Mouse (Mus musculus) stomach, embryonic 16.5 days (tissue): ENCODE data around the gene Bpifb6. TPM values are rescaled to one million over a fixed set of nuclear protein-coding genes. Genes with fewer than 3 reads are reported as not detected.

Source experiments
- ATAC-seq: fragments of 200-750 bp; cut with Nextera tagmentation; 2 replicates; pipeline ENCODE4 v1.8.0; 2017; ENCODE audit warnings: moderate number of reproducible peaks, moderate TSS enrichment; ENCODE audit not compliant: insufficient read depth, low FRiP score
- H3K27ac ChIP-seq: fragments of 300-500 bp; sonication (generic); 2 replicates; pipeline ENCODE4 v1.5.1; 2014; ENCODE audit warnings: low read length
- H3K27me3 ChIP-seq: fragments of 300-500 bp; sonication (generic); 2 replicates; pipeline ENCODE4 v1.6.1; 2014; ENCODE audit warnings: low read length, control low read depth, mixed read lengths; ENCODE audit not compliant: control insufficient read depth, insufficient read depth
- H3K36me3 ChIP-seq: fragments of 300-500 bp; sonication (generic); 2 replicates; pipeline ENCODE4 v1.6.1; 2014; ENCODE audit warnings: low read length; ENCODE audit not compliant: control insufficient read depth, insufficient read depth
- H3K4me1 ChIP-seq: fragments of 300-500 bp; sonication (generic); 2 replicates; pipeline ENCODE4 v1.6.1; 2014; ENCODE audit warnings: low read length, control low read depth, mixed read lengths; ENCODE audit not compliant: control insufficient read depth, insufficient read depth
- H3K4me2 ChIP-seq: fragments of 300-500 bp; sonication (generic); 2 replicates; pipeline ENCODE4 v1.6.1; 2014; ENCODE audit warnings: low read depth, low read length, mixed read lengths
- H3K4me3 ChIP-seq: fragments of 300-500 bp; sonication (generic); replicated peaks from 2 replicates; pipeline ENCODE4 v1.5.1; 2014; ENCODE audit warnings: mild to moderate bottlenecking, low read length
- H3K9ac ChIP-seq: fragments of 300-500 bp; sonication (generic); 2 replicates; pipeline ENCODE4 v1.6.1; 2014; ENCODE audit warnings: low read length
- H3K9me3 ChIP-seq: fragments of 300-500 bp; sonication (generic); replicated peaks from 2 replicates; pipeline ENCODE4 v1.6.1; 2016; ENCODE audit warnings: low read length, control low read depth; ENCODE audit not compliant: control insufficient read depth
- WGBS: fragments of 180-500 bp; shearing (Covaris S2); extraction: QIAGEN DNeasy Blood & Tissue Kit; methylation state at CpG from one replicate; pipeline ENCODE4 v1.1.7; 2014; 5-methylcytosine and 5-hydroxymethylcytosine counted together
- polyA plus RNA-seq: library from polyadenylated mRNA; unstranded; fragments of >200 nt; fragmentation: Nextera tagmentation; extraction: Ambion mirVana; gene quantifications from 2 replicates; pipeline ENCODE4 v1.2.1, GENCODE M21; 2015

Gene Bpifb6
- polyA plus RNA-seq, 1 experiment from 2014 or later, result not detected

DNA sequence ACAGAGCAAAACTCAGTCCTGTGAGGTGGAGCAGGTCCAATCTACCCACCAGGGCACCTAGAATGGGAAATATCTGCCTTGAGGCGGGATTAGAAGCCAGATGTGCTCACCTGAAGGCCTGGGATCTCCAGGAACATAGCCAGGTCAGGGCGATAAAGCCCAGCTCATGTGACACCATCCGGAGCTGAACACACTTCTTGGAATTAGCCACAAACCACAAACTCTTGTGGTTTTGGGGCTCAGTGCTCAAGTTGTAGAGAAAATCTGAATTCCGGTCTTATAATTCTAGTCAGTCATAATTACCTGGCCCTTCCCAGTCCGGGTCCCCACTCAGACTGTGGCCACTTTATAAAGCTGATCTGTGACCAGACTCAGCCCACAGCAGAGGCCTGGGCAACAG lies 37.7 kb downstream of the Bpifb6 start, which contains the start of gene Bpifb4:
TSS of gene Bpifb4 (plus strand) at position 370 of the 400 bp plus-strand sequence.
- no peak for ATAC-seq
- H3K4me2 ChIP-seq, result no peak within 1 kb of the TSS
- WGBS, result 80% methylated on average over 5 of the region's 5 CpGs
- no peaks in the 10 kb centered on the region for H3K9me3 ChIP-seq
- no peak within 1 kb of the TSS for H3K4me3 ChIP-seq
- H3K27me3 ChIP-seq, result no peaks in the 10 kb centered on the region
- H3K4me1 ChIP-seq, result no peaks in the 10 kb centered on the region
- no peak within 1 kb of the TSS for H3K27ac ChIP-seq
- H3K9ac ChIP-seq, result no peak within 1 kb of the TSS
- no peaks in the 10 kb centered on the region for H3K36me3 ChIP-seq

GRCm38 (mm10) chr2:153943537-153943936 lies 43.3 kb downstream of the Bpifb6 start:
- no peak for ATAC-seq
- 33% methylated on average over 3 of the region's 3 CpGs for WGBS
- H3K36me3 ChIP-seq, result no peaks in the 10 kb centered on the region
- no peaks in the 10 kb centered on the region for H3K9me3 ChIP-seq
- H3K27ac ChIP-seq, result no peak overlapping the region
- H3K4me1 ChIP-seq, result no peaks in the 10 kb centered on the region
- H3K27me3 ChIP-seq, result no peaks in the 10 kb centered on the region
- no peak overlapping the region for H3K4me2 ChIP-seq
- no peak overlapping the region for H3K4me3 ChIP-seq
- no peak overlapping the region for H3K9ac ChIP-seq

DNA sequence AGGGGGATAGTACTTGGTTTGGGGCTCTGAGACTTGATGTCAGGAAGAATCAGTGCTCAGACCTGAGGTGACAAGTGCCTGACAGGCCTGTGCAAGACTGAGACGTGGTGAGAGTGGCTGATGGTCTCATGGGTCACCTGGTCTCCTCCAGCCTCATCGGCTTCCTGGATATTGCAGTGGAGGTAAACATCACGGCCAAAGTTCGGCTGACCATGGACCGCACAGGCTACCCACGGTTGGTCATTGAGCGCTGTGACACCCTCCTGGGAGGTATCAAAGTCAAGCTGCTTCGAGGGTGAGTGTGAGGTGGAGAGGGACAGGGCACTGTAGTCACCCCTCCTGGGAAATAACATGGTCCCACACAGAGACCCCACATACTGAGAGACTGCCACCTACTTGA lies 44.4 kb downstream of the Bpifb6 start:
- no peaks in the 10 kb centered on the region for H3K9me3 ChIP-seq
- H3K9ac ChIP-seq, result no peak overlapping the region
- no peak overlapping the region for H3K27ac ChIP-seq
- H3K36me3 ChIP-seq, result no peaks in the 10 kb centered on the region
- ATAC-seq, result no peak
- no peak overlapping the region for H3K4me2 ChIP-seq
- H3K4me1 ChIP-seq, result no peaks in the 10 kb centered on the region
- 80% methylated on average over 8 of the region's 8 CpGs for WGBS
- no peak overlapping the region for H3K4me3 ChIP-seq
- H3K27me3 ChIP-seq, result no peaks in the 10 kb centered on the region

DNA sequence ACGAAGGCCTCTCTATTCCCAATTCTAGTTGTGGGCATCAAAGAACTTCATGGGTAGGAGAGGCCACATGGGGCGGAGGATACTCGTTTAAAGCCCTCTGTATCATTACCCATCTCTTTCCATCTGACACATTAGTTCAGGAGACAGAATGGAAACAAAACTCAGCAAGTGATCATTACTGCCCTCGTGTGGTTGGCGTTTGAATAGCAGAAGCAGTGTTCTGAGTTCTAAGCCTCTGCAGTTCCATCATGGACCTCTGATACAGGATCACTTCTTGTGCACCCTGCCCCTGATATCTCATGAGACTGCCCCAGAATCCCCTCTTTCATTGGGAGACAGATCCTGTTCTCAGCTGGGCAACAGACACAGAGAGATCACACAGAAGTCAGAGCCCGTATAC lies 52.7 kb downstream of the Bpifb6 start:
- Histone ChIP-seq H3K9me3 (no peaks in the 10 kb centered on the region), H3K4me2 (no peak overlapping the region), H3K36me3 (no peaks in the 10 kb centered on the region), H3K27ac (no peak overlapping the region), H3K9ac (no peak overlapping the region), H3K27me3 (no peaks in the 10 kb centered on the region), H3K4me3 (no peak overlapping the region), H3K4me1 (no peaks in the 10 kb centered on the region)
- ATAC-seq, result no peak
- 27% methylated on average over 6 of the region's 6 CpGs for WGBS

DNA sequence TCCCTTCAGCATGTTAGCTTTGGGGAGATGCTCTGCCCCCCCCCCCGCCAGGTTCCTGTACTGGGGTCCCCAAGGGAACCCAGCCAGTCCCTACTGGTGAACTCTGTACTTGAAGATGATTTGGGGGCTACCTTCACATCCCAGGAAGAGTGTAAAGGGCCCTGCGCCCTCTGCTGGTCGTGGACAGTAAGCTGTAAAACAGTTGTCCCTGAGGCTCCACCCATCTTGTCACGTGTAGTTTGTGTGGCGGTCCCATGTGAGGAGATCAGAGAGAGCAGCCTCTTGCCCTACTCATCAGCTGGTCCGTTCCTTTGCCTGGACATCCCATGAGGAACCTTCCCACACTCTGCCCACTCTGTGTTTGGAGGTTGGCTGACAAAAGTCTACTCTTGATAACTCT lies 53.6 kb downstream of the Bpifb6 start:
- Histone ChIP-seq H3K4me1 (no peaks in the 10 kb centered on the region), H3K9ac (no peak overlapping the region), H3K27me3 (no peaks in the 10 kb centered on the region), H3K27ac (no peak overlapping the region), H3K36me3 (no peaks in the 10 kb centered on the region), H3K4me2 (peak overlapping the region; percentile 39; the same call in 1 of the 2 replicates), H3K9me3 (no peaks in the 10 kb centered on the region), H3K4me3 (no peak overlapping the region)
- WGBS, result 6% methylated on average over 6 of the region's 6 CpGs
- peak; percentile 25; the same call in 1 of the 2 replicates for ATAC-seq

Other genes with a start within 250 kb of the Bpifb6 start
- gene Dnmt3c, start 203.7 kb upstream of the Bpifb6 start, polyA plus RNA-seq, result 0.06 TPM in 1 of 2 replicates, not detected in the other
- gene Mapre1, start 159.1 kb upstream of the Bpifb6 start, polyA plus RNA-seq, result 212 and 252 TPM in 2 replicates
- gene Efcab8, start 120.5 kb upstream of the Bpifb6 start, polyA plus RNA-seq, result 0.23 and 0.29 TPM in 2 replicates
- gene Sun5, start 29.3 kb upstream of the Bpifb6 start, polyA plus RNA-seq, result not detected in 2 replicates
- not detected in 2 replicates for gene Bpifb2, start 25.3 kb upstream of the Bpifb6 start, polyA plus RNA-seq
- not detected in 2 replicates for gene Bpifb3, start 17.8 kb downstream of the Bpifb6 start, polyA plus RNA-seq
- not detected in 2 replicates for gene Bpifb4, start 37.8 kb downstream of the Bpifb6 start, polyA plus RNA-seq
- gene Bpifa6, start 74.6 kb downstream of the Bpifb6 start, polyA plus RNA-seq, result not detected in 2 replicates
- gene Bpifa2, start 107.9 kb downstream of the Bpifb6 start, polyA plus RNA-seq, result not detected in 2 replicates
- not detected in 2 replicates for gene Bpifa3, start 229.9 kb downstream of the Bpifb6 start, polyA plus RNA-seq
- gene Bpifa1, start 242.5 kb downstream of the Bpifb6 start, polyA plus RNA-seq, result 0.27 TPM in 1 of 2 replicates, not detected in the other